Mouse (Mus musculus) liver, embryonic 14.5 days (tissue): ENCODE data around the gene Pex14. TPM values are rescaled to one million over a fixed set of nuclear protein-coding genes. Genes with fewer than 3 reads are reported as not detected.

ENCODE experiments used
- ATAC-seq: fragments of 200-750 bp; cut with Nextera tagmentation; 2 replicates; pipeline ENCODE4 v1.8.0; 2017; ENCODE audit warnings: moderate number of reproducible peaks, mild to moderate bottlenecking, moderate library complexity; ENCODE audit not compliant: insufficient read depth
- DNase-seq, 3 experiments: peaks; one replicate each; pipeline ENCODE4 v3.0.0-alpha.2; 2012 to 2013; ENCODE audit warnings: low read depth in 3 of 3, low spot score in 3 of 3
- H3K27ac ChIP-seq: fragments of 300-500 bp; sonication (generic); 2 replicates; pipeline ENCODE4 v1.5.1; 2014; ENCODE audit warnings: moderate library complexity, mild to moderate bottlenecking, control low read depth, inconsistent platforms
- H3K27me3 ChIP-seq: fragments of 300-500 bp; sonication (generic); 2 replicates; pipeline ENCODE4 v1.6.1; 2014; ENCODE audit warnings: mild to moderate bottlenecking, low read length, moderate library complexity; ENCODE audit not compliant: control insufficient read depth, insufficient read depth
- H3K36me3 ChIP-seq: fragments of 300-500 bp; sonication (generic); replicated peaks from 2 replicates; pipeline ENCODE4 v1.6.1; 2014; ENCODE audit warnings: low read depth; ENCODE audit not compliant: control insufficient read depth, insufficient read depth
- H3K4me1 ChIP-seq, 2 experiments: fragments of 200-500 bp in 1 of 2; fragments of 300-500 bp in 1 of 2; sonication (generic) in 1 of 2; replicated peaks; 2 replicates each; pipeline ENCODE4 v1.6.1; 2012 to 2014; ENCODE audit warnings: antibody characterized with exemption in 1 of 2, inconsistent platforms in 1 of 2, low read length in 1 of 2; ENCODE audit not compliant: control insufficient read depth in 2 of 2, insufficient read depth in 2 of 2
- H3K4me2 ChIP-seq: fragments of 300-500 bp; sonication (generic); 2 replicates; pipeline ENCODE4 v1.6.1; 2014; ENCODE audit warnings: low read depth, mild to moderate bottlenecking, control low read depth, moderate library complexity
- H3K4me3 ChIP-seq, 2 experiments: fragments of 200-500 bp in 1 of 2; fragments of 300-500 bp in 1 of 2; sonication (generic) in 1 of 2; 2 replicates each; pipeline ENCODE4 v1.5.1; 2012 to 2014; ENCODE audit warnings: low read depth in 2 of 2, low read length in 2 of 2, mild to moderate bottlenecking in 2 of 2, control low read depth in 1 of 2, inconsistent platforms in 1 of 2, moderate library complexity in 1 of 2; ENCODE audit not compliant: insufficient read depth in 1 of 2
- H3K9ac ChIP-seq: fragments of 300-500 bp; sonication (generic); replicated peaks from 2 replicates; pipeline ENCODE4 v1.6.1; 2014; ENCODE audit warnings: mild to moderate bottlenecking, control low read depth, moderate library complexity
- H3K9me3 ChIP-seq: fragments of 300-500 bp; sonication (generic); 2 replicates; pipeline ENCODE4 v1.6.1; 2016; ENCODE audit warnings: low read length, mixed read lengths; ENCODE audit not compliant: control insufficient read depth
- CTCF ChIP-seq: IDR thresholded peaks from 2 replicates; pipeline ENCODE4 v1.5.1; 2016; ENCODE audit warnings: antibody characterized with exemption, low read depth, control low read depth
- EP300 ChIP-seq: IDR thresholded peaks from 2 replicates; pipeline ENCODE4 v1.6.1; 2016; ENCODE audit warnings: antibody characterized with exemption, low read depth
- WGBS: fragments of 180-500 bp; shearing (Covaris S2); extraction: QIAGEN DNeasy Blood & Tissue Kit; methylation state at CpG from one replicate; pipeline ENCODE4 v1.1.7; 2014; ENCODE audit not compliant: insufficient replicate concordance; 5-methylcytosine and 5-hydroxymethylcytosine counted together
- polyA plus RNA-seq, 2 experiments: library from polyadenylated mRNA; depleted of rRNA in 1 of 2; stranded (reverse) in 1 of 2; unstranded in 1 of 2; fragments of >200 nt; fragmentation: Nextera tagmentation in 1 of 2; extraction: Ambion mirVana in 1 of 2; gene quantifications; 2 replicates each; pipeline versions ENCODE4 v1.2.1 to v1.2.3; 2012 to 2014

Gene Pex14
- polyA plus RNA-seq, 2 experiments: 11.4 to 14.9 TPM

DNA sequence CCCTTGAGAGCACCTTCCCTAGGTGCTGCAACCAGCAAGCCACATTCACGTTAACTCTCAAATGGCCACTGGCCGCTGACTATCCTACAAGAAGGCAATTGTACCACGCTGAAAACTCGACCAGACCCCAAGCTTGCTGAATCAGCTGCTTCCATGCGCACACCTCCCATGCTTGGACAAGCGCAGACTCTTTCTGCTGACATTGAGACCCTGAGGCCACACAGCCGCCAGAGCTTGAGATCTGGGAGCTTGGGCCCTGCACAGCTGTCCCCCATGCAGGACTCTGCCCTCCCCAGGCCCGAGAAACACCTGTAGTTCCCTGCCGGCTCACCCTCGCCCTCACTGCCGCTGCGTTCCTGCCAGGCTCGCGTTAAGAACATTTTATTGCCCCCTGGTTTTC lies 127.0 kb downstream of the Pex14 start:
- 78% methylated on average over 14 of the region's 14 CpGs for WGBS
- no peak for ATAC-seq
- DNase-seq: no peak
- H3K4me2 ChIP-seq: no peak overlapping the region
- H3K4me3 ChIP-seq: no peak overlapping the region
- no peak overlapping the region for H3K27ac ChIP-seq
- H3K27me3 ChIP-seq: no peaks in the 10 kb centered on the region
- TF ChIP-seq EP300 (no peak), CTCF (no peak)
- H3K9ac ChIP-seq: no peak overlapping the region
- no peaks in the 10 kb centered on the region for H3K36me3 ChIP-seq
- no peaks in the 10 kb centered on the region for H3K9me3 ChIP-seq
- peaks cover 0 to 2% of the 10 kb centered on the region in 2 experiments; a peak in 1 of 4 replicates for H3K4me1 ChIP-seq

DNA sequence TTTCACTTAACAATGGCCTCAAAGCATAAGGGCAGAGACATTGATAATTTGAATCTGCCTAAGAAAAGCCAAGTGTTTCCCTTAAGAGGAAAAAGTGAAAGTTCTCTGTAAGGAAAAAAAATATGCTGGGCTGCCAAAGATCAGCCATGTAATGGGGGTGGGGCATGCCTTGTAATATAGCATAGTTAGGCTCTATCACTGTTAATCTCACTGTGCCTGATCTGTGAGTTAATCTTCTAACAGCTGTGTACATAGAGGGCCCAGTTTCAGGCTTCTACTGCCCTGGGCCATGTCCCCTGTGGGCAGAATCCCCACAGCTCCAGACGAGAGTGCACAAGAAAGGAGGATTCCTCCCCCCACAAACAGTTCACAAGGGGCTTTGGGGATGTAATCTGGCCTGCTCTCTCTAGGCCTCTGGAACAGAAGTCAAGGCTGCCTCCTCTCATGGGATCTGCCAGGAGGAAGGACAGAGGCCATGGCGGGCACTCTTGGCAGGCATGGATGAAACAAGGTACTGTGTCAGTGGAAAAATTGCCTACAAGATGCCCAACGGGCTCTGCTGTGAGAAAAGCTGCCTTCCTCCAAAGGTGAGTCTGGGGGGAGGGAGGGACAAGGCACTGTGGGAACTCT lies 127.9 kb downstream of the Pex14 start:
- Histone ChIP-seq H3K27ac (no peak overlapping the region), H3K27me3 (no peaks in the 10 kb centered on the region), H3K9ac (no peak overlapping the region), H3K36me3 (no peaks in the 10 kb centered on the region), H3K4me2 (no peak overlapping the region), H3K9me3 (no peaks in the 10 kb centered on the region), H3K4me3 (no peak overlapping the region), H3K4me1 (peaks cover 0 to 2% of the 10 kb centered on the region in 2 experiments; a peak in 1 of 4 replicates)
- TF ChIP-seq EP300 (no peak), CTCF (no peak)
- no peak for DNase-seq
- 69% methylated on average over 3 of the region's 3 CpGs for WGBS
- ATAC-seq: no peak

DNA sequence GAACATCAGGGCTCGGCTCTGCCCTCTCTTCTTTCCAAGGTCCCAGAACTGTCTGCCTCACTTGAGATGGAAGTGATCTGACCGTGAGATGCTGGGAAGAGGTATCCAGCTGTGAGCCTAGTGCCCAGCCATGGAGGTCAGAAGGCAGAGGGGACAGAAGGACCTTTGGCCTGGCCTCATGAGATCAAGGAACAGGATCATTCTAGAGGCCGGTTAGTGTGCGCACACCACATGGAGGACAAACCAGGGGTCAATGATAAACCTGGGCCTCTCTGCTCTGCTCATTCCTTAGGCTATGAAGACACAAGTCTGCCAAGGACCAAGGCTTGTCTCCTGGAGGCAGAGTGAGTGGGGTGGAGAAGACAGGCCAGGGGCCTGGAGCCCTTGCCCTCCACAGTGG lies 128.9 kb downstream of the Pex14 start:
- 74% methylated on average over 4 of the region's 4 CpGs for WGBS
- Histone ChIP-seq H3K4me1 (peaks cover 0 to 2% of the 10 kb centered on the region in 2 experiments; a peak in 1 of 4 replicates), H3K27ac (no peak overlapping the region), H3K9me3 (no peaks in the 10 kb centered on the region), H3K9ac (no peak overlapping the region), H3K36me3 (no peaks in the 10 kb centered on the region), H3K4me2 (no peak overlapping the region), H3K27me3 (no peaks in the 10 kb centered on the region), H3K4me3 (no peak overlapping the region)
- TF ChIP-seq EP300 (no peak), CTCF (no peak)
- ATAC-seq (no peak), DNase-seq (no peak)

DNA sequence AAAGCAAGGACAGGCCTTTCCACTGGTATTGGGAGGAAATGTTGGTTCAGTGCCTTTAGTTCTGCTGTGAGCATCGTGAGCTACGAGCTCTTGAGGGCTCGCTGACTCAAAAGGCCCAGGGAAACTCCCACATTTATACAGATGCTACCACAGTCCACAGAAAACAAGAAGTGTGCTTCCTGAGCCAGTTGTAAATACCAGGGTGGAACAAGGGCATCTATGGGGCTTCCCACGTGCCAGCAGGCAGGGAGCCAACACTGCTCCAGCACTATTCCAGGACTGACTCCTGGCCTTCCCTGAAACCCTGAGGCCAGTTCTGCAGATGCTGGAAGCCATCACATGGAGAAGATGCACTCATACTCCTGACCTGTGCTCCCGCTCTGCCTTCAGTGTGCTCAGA lies 130.1 kb downstream of the Pex14 start:
- 67% methylated on average over 5 of the region's 5 CpGs for WGBS
- Histone ChIP-seq H3K4me3 (no peak overlapping the region), H3K9me3 (no peaks in the 10 kb centered on the region), H3K27ac (no peak overlapping the region), H3K4me1 (peaks cover 0 to 2% of the 10 kb centered on the region in 2 experiments; a peak in 1 of 4 replicates), H3K36me3 (no peaks in the 10 kb centered on the region), H3K4me2 (no peak overlapping the region), H3K27me3 (no peaks in the 10 kb centered on the region), H3K9ac (no peak overlapping the region)
- ATAC-seq: no peak
- no peak for DNase-seq
- TF ChIP-seq EP300: no peak
- no peak for TF ChIP-seq CTCF

DNA sequence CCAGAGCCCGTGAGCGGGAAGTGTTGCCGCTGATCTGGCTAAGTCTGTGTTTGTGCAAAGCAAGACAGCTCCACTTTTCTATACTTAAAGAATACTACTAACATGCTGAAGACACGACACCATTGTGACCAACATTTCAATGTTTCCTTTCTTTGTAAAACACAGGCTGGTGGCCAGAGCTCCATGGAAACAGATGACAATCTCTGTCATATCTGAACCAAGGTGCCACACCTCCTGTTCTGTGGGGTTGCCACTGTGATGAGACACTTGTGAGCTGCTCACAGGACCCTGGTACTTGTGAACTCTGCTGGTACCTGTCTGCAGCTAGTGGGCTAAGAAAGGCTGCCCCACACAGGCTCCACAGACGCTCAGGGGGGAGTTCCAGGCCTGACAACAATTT lies 130.8 kb downstream of the Pex14 start:
- DNase-seq: no peak
- no peak for TF ChIP-seq EP300
- TF ChIP-seq CTCF: no peak
- no peak overlapping the region for H3K27ac ChIP-seq
- no peak overlapping the region for H3K4me2 ChIP-seq
- peaks cover 0 to 2% of the 10 kb centered on the region in 2 experiments; a peak in 1 of 4 replicates for H3K4me1 ChIP-seq
- H3K36me3 ChIP-seq: no peaks in the 10 kb centered on the region
- ATAC-seq: no peak
- no peak overlapping the region for H3K9ac ChIP-seq
- no peaks in the 10 kb centered on the region for H3K9me3 ChIP-seq
- no peaks in the 10 kb centered on the region for H3K27me3 ChIP-seq
- H3K4me3 ChIP-seq: no peak overlapping the region
- whole genome bisulfite sequencing: 75% methylated on average over 5 of the region's 5 CpGs
